20 mouse cellular contexts compared by ENCODE assay signal in the genomic region with DNA sequence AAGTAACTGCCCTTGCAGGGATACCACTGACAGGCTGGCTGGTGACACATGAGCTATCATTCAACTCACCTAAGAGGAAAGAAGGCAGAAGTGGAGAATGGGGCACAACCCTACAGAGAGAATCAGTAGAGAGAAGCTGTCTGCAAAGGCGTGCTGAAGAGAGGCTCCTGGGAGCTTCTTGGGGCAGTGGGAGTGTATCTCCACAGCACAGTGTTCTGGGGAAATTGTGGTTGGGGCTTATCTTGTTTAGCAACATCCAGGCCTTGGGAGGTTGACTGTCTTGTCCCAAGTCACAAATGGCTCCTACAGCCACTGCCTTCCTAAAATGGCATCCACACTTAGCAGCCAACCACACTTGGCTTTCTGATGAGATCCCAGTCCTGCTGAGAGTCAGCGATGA. TPM values are rescaled to one million over a fixed set of nuclear protein-coding genes. Genes with fewer than 3 reads are reported as not detected.
"Had no signal": no experiment of that assay in that cellular context is flagged by ENCODE, and none has a peak within 500 bp of the region (broad histone marks: within the 10 kb centered on the region; RNA-seq: fewer than 3 reads in every experiment).

No protein-coding gene starts in this region.

- H3K4me2 ChIP-seq: kidney, embryonic 15.5 days; lung, embryonic 15.5 days; midbrain, embryonic 11.5 days had no signal

- H3K4me3 ChIP-seq: kidney, embryonic 15.5 days; left cerebral cortex, adult 2 months; limb, embryonic 10.5 days; lung, embryonic 15.5 days had no signal

- H3K9me3 ChIP-seq: kidney, embryonic 15.5 days; limb, embryonic 10.5 days; lung, embryonic 15.5 days had no signal

- ATAC-seq: intestine, embryonic 16.5 days had no signal

- H3K4me1 ChIP-seq: kidney, embryonic 15.5 days; lung, embryonic 15.5 days had no signal

- H3K9ac ChIP-seq: kidney, embryonic 15.5 days; lung, embryonic 15.5 days had no signal

- H3K27ac ChIP-seq: kidney, embryonic 15.5 days; left cerebral cortex, adult 2 months; limb, embryonic 10.5 days; lung, embryonic 15.5 days; macrophage had no signal

- H3K27me3 ChIP-seq: kidney, embryonic 15.5 days; lung, embryonic 15.5 days had no signal

- H3K36me3 ChIP-seq: kidney, embryonic 15.5 days; limb, embryonic 10.5 days; lung, embryonic 15.5 days had no signal

- DNase-seq: kidney, adult 2 months; kidney, postnatal 14 days; lung, postnatal 14 days; right cerebral cortex, postnatal 25 days; thymus, postnatal 4 days had no signal

RNA-seq across cellular contexts. Expression of gene Gm7271, which starts 8.9 kb away (rescaled TPM):
- total RNA-seq: layer of hippocampus, postnatal 25 days; left cerebral cortex, adult 2 months; left cerebral cortex, postnatal 14 days; midbrain, postnatal 0 days had no signal
- polyA plus RNA-seq: intestine, embryonic 16.5 days; kidney, adult 2 months; kidney, embryonic 15.5 days; large intestine, adult 2 months; limb, embryonic 10.5 days; limb, embryonic 14.5 days; liver, embryonic 16.5 days; lung, embryonic 15.5 days; macrophage; midbrain, postnatal 0 days; small intestine, adult 2 months; stomach, embryonic 16.5 days had no signal
